Mouse (Mus musculus): ENCODE measurements around the gene Pga5. TPM values are rescaled to one million over a fixed set of nuclear protein-coding genes. Genes with fewer than 3 reads are reported as not detected.

Gene Pga5
- polyA plus RNA-seq, 1 experiment from 2014 or later, result 22,358 TPM

GRCm38 (mm10) chr19:10688537-10689352 lies 10.9 kb upstream of the Pga5 start, which contains the start of gene Vps37c:
Vps37c (plus strand) TSS chr19:10688735.
- under 1% methylated on average over 63 of the region's 74 CpGs for WGBS
- Histone ChIP-seq H3K27me3 (ENCODE audit: control insufficient read depth, insufficient read depth, low read length) (no peaks in the 10 kb centered on the region), H3K9me3 (ENCODE audit: control insufficient read depth, low read length) (no peaks in the 10 kb centered on the region), H3K4me3 (ENCODE audit: low read depth, low read length) (peak within 1 kb of the TSS; percentile 80), H3K36me3 (ENCODE audit: control insufficient read depth, insufficient read depth, low read length) (no peaks in the 10 kb centered on the region), H3K4me1 (replicated peaks; ENCODE audit: control insufficient read depth, insufficient read depth) (peaks cover 4% of the 10 kb centered on the region; the same call in 1 of the 2 replicates), H3K27ac (replicated peaks) (peak within 1 kb of the TSS; percentile 99), H3K9ac (ENCODE audit: low read length) (peak within 1 kb of the TSS; percentile 88), H3K4me2 (replicated peaks; ENCODE audit: low read depth) (peak within 1 kb of the TSS; percentile 79)
- peak; percentile 17; the same call in 1 of the 2 replicates for TF ChIP-seq CTCF (IDR thresholded peaks at IDR 0.05; ENCODE audit: low read depth)
- peak; percentile 11 for TF ChIP-seq EP300 (optimal IDR thresholded peaks at IDR 0.05)
- ATAC-seq (ENCODE audit: low FRiP score, low TSS enrichment) (peak; percentile 89), DNase-seq (ENCODE audit: low spot score) (peak; percentile 99)

- ATAC-seq (ENCODE audit: low FRiP score, low TSS enrichment) (peak; percentile 84), DNase-seq (ENCODE audit: low spot score) (peak; percentile 77)
- peaks cover 4% of the 10 kb centered on the region; the same call in 1 of the 2 replicates for H3K4me1 ChIP-seq (replicated peaks; ENCODE audit: control insufficient read depth, insufficient read depth)
- H3K27ac ChIP-seq (replicated peaks), result peak overlapping the region; percentile 77
- no peak overlapping the region for H3K4me2 ChIP-seq (replicated peaks; ENCODE audit: low read depth)
- H3K4me3 ChIP-seq (ENCODE audit: low read depth, low read length), result no peak overlapping the region
- no peaks in the 10 kb centered on the region for H3K9me3 ChIP-seq (ENCODE audit: control insufficient read depth, low read length)
- WGBS, result 72% methylated on average over 2 of the region's 2 CpGs
- TF ChIP-seq EP300 (optimal IDR thresholded peaks at IDR 0.05), result no peak
- peak; percentile 35 for TF ChIP-seq CTCF (IDR thresholded peaks at IDR 0.05; ENCODE audit: low read depth)
- H3K36me3 ChIP-seq (ENCODE audit: control insufficient read depth, insufficient read depth, low read length), result no peaks in the 10 kb centered on the region
- no peaks in the 10 kb centered on the region for H3K27me3 ChIP-seq (ENCODE audit: control insufficient read depth, insufficient read depth, low read length)
- no peak overlapping the region for H3K9ac ChIP-seq (ENCODE audit: low read length)
These were observed 7.9 kb upstream of the Pga5 start for GRCm38 (mm10) chr19:10685727-10686126.

DNA sequence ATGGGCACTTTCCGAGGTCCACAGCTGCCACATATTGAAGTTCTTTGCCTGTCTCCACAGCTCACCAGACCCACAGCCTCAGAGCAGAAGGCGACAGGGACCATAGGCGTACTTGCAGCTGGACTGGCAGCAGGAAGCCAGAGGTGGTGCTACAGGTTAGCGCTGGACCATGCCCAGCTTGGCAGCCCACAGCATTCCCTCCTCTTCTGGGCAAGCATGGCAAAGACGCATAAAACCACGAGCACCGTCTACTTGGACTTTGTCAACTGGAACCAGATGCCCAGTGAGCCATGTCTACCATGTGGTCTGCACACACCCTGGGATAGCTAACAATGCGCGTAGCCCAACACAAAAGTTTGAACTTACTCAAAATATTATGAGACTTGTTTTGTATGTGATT lies 7.2 kb upstream of the Pga5 start:
- H3K9me3 ChIP-seq (ENCODE audit: control insufficient read depth, low read length), result no peaks in the 10 kb centered on the region
- DNase-seq (ENCODE audit: low spot score) (peak; percentile 30), ATAC-seq (ENCODE audit: low FRiP score, low TSS enrichment) (no peak)
- H3K4me3 ChIP-seq (ENCODE audit: low read depth, low read length), result no peak overlapping the region
- H3K36me3 ChIP-seq (ENCODE audit: control insufficient read depth, insufficient read depth, low read length), result no peaks in the 10 kb centered on the region
- H3K9ac ChIP-seq (ENCODE audit: low read length), result no peak overlapping the region
- H3K4me2 ChIP-seq (replicated peaks; ENCODE audit: low read depth), result no peak overlapping the region
- H3K27ac ChIP-seq (replicated peaks), result peak overlapping the region; percentile 65; the same call in 1 of the 2 replicates
- no peaks in the 10 kb centered on the region for H3K27me3 ChIP-seq (ENCODE audit: control insufficient read depth, insufficient read depth, low read length)
- H3K4me1 ChIP-seq (replicated peaks; ENCODE audit: control insufficient read depth, insufficient read depth), result peaks cover 4% of the 10 kb centered on the region; the same call in 1 of the 2 replicates
- WGBS, result 82% methylated on average over 9 of the region's 9 CpGs
- TF ChIP-seq EP300 (optimal IDR thresholded peaks at IDR 0.05) (no peak), CTCF (IDR thresholded peaks at IDR 0.05; ENCODE audit: low read depth) (peak; percentile 10; the same call in 1 of the 2 replicates)

DNA sequence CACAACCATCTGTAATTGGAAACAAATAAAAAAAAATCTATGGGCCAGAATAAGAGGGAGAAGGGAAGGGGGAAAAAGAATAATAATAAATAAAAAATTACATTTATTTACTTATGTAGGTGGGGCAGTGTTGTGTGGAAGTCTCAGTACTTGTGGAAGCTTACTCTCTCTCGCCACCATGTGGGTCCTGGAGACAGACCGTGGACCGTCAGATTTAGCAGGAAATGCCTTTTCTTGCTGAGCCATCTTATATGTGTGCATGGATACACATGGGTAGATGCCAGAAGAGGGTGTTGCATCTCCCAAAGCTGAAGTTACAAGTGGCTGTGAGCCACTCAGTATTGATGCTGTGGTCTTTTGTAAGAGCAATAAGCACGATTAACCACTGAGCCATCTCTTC lies 3.7 kb upstream of the Pga5 start:
- Histone ChIP-seq H3K27me3 (ENCODE audit: control insufficient read depth, insufficient read depth, low read length) (no peaks in the 10 kb centered on the region), H3K4me1 (replicated peaks; ENCODE audit: control insufficient read depth, insufficient read depth) (no peaks in the 10 kb centered on the region), H3K9me3 (ENCODE audit: control insufficient read depth, low read length) (no peaks in the 10 kb centered on the region), H3K9ac (ENCODE audit: low read length) (no peak overlapping the region), H3K27ac (replicated peaks) (no peak overlapping the region), H3K4me2 (replicated peaks; ENCODE audit: low read depth) (no peak overlapping the region), H3K36me3 (ENCODE audit: control insufficient read depth, insufficient read depth, low read length) (no peaks in the 10 kb centered on the region), H3K4me3 (ENCODE audit: low read depth, low read length) (no peak overlapping the region)
- peak; percentile 41 for DNase-seq (ENCODE audit: low spot score)
- 46% methylated on average over 4 of the region's 4 CpGs for WGBS
- TF ChIP-seq EP300 (optimal IDR thresholded peaks at IDR 0.05), result no peak
- TF ChIP-seq CTCF (IDR thresholded peaks at IDR 0.05; ENCODE audit: low read depth), result peak; percentile 54
- ATAC-seq (ENCODE audit: low FRiP score, low TSS enrichment), result no peak

DNA sequence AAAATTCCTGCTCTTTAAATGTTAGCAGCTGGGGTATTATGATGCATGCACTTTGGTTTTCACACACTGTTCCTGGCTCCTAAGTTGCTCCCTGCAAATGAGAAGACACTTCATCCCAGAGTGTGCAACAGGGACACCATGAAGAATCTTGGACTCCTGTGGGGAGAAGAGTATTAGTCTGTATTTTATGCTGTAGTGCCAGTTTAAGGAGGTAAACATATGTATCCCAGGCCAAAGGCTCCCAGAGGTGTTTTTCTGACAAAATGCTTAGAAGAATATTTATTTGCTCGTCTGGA lies 849 bp upstream of the Pga5 start:
- no peak for ATAC-seq (ENCODE audit: low FRiP score, low TSS enrichment)
- no peaks in the 10 kb centered on the region for H3K9me3 ChIP-seq (ENCODE audit: control insufficient read depth, low read length)
- DNase-seq (ENCODE audit: low spot score), result no peak
- TF ChIP-seq EP300 (optimal IDR thresholded peaks at IDR 0.05) (no peak), CTCF (IDR thresholded peaks at IDR 0.05; ENCODE audit: low read depth) (no peak)
- H3K27ac ChIP-seq (replicated peaks), result peak overlapping the region; percentile 18; the same call in 1 of the 2 replicates
- H3K27me3 ChIP-seq (ENCODE audit: control insufficient read depth, insufficient read depth, low read length), result no peaks in the 10 kb centered on the region
- no peaks in the 10 kb centered on the region for H3K4me1 ChIP-seq (replicated peaks; ENCODE audit: control insufficient read depth, insufficient read depth)
- 71% methylated on average over 1 of the region's 1 CpGs for WGBS
- H3K4me3 ChIP-seq (ENCODE audit: low read depth, low read length), result no peak overlapping the region
- no peak overlapping the region for H3K9ac ChIP-seq (ENCODE audit: low read length)
- no peaks in the 10 kb centered on the region for H3K36me3 ChIP-seq (ENCODE audit: control insufficient read depth, insufficient read depth, low read length)
- H3K4me2 ChIP-seq (replicated peaks; ENCODE audit: low read depth), result no peak overlapping the region

GRCm38 (mm10) chr19:10676656-10677055 lies 1.2 kb downstream of the Pga5 start:
- H3K27me3 ChIP-seq (ENCODE audit: control insufficient read depth, insufficient read depth, low read length), result no peaks in the 10 kb centered on the region
- peak overlapping the region; percentile 36 for H3K4me2 ChIP-seq (replicated peaks; ENCODE audit: low read depth)
- DNase-seq (ENCODE audit: low spot score), result no peak
- WGBS, result 81% methylated on average over 16 of the region's 16 CpGs
- no peaks in the 10 kb centered on the region for H3K9me3 ChIP-seq (ENCODE audit: control insufficient read depth, low read length)
- H3K36me3 ChIP-seq (ENCODE audit: control insufficient read depth, insufficient read depth, low read length), result no peaks in the 10 kb centered on the region
- no peaks in the 10 kb centered on the region for H3K4me1 ChIP-seq (replicated peaks; ENCODE audit: control insufficient read depth, insufficient read depth)
- H3K4me3 ChIP-seq (ENCODE audit: low read depth, low read length), result peak overlapping the region; percentile 26; the same call in 1 of the 2 replicates
- no peak overlapping the region for H3K9ac ChIP-seq (ENCODE audit: low read length)
- no peak for ATAC-seq (ENCODE audit: low FRiP score, low TSS enrichment)
- no peak for TF ChIP-seq EP300 (optimal IDR thresholded peaks at IDR 0.05)
- TF ChIP-seq CTCF (IDR thresholded peaks at IDR 0.05; ENCODE audit: low read depth), result no peak
- peak overlapping the region; percentile 40; the same call in 1 of the 2 replicates for H3K27ac ChIP-seq (replicated peaks)

Data from stomach, postnatal 0 days (tissue).